Mouse (Mus musculus) midbrain, embryonic 13.5 days (tissue): ENCODE measurements around the gene Gucy2d. TPM values are rescaled to one million over a fixed set of nuclear protein-coding genes. Genes with fewer than 3 reads are reported as not detected.

Source experiments
- ATAC-seq: fragments of 200-750 bp; cut with Nextera tagmentation; 2 replicates; pipeline ENCODE4 v1.8.0; 2017; ENCODE audit warnings: mild to moderate bottlenecking, moderate TSS enrichment, moderate library complexity
- H3K27ac ChIP-seq: fragments of 300-500 bp; sonication (generic); 2 replicates; pipeline ENCODE4 v1.5.1; 2015; ENCODE audit warnings: inconsistent platforms, mild to moderate bottlenecking, moderate library complexity
- H3K27me3 ChIP-seq: fragments of 300-500 bp; sonication (generic); 2 replicates; pipeline ENCODE4 v1.6.1; 2015; ENCODE audit warnings: mild to moderate bottlenecking, inconsistent platforms
- H3K36me3 ChIP-seq: fragments of 300-500 bp; sonication (generic); 2 replicates; pipeline ENCODE4 v1.6.1; 2015; ENCODE audit warnings: mild to moderate bottlenecking, inconsistent platforms
- H3K4me1 ChIP-seq: fragments of 300-500 bp; sonication (generic); replicated peaks from 2 replicates; pipeline ENCODE4 v1.6.1; 2015; ENCODE audit warnings: inconsistent platforms
- H3K4me2 ChIP-seq: fragments of 300-500 bp; sonication (generic); replicated peaks from 2 replicates; pipeline ENCODE4 v1.6.1; 2015; ENCODE audit warnings: moderate library complexity, mild to moderate bottlenecking, inconsistent platforms
- H3K4me3 ChIP-seq: fragments of 300-500 bp; sonication (generic); replicated peaks from 2 replicates; pipeline ENCODE4 v1.5.1; 2015; ENCODE audit warnings: mild to moderate bottlenecking, inconsistent platforms
- H3K9ac ChIP-seq: fragments of 300-500 bp; sonication (generic); replicated peaks from 2 replicates; pipeline ENCODE4 v1.6.1; 2015; ENCODE audit warnings: mild to moderate bottlenecking, inconsistent platforms
- H3K9me3 ChIP-seq: fragments of 300-500 bp; sonication (generic); 2 replicates; pipeline ENCODE4 v1.6.1; 2016; ENCODE audit warnings: mild to moderate bottlenecking, inconsistent platforms
- WGBS: fragments of 180-500 bp; shearing (Covaris S2); methylation state at CpG from one replicate; pipeline ENCODE4 v1.1.7; 2015; 5-methylcytosine and 5-hydroxymethylcytosine counted together
- polyA plus RNA-seq: library from polyadenylated mRNA; unstranded; fragments of >200 nt; fragmentation: Nextera tagmentation; extraction: Ambion mirVana; gene quantifications from 2 replicates; pipeline ENCODE4 v1.2.1, GENCODE M21; 2015

Gene Gucy2d
- polyA plus RNA-seq, 1 experiment from 2014 or later, result not detected

DNA sequence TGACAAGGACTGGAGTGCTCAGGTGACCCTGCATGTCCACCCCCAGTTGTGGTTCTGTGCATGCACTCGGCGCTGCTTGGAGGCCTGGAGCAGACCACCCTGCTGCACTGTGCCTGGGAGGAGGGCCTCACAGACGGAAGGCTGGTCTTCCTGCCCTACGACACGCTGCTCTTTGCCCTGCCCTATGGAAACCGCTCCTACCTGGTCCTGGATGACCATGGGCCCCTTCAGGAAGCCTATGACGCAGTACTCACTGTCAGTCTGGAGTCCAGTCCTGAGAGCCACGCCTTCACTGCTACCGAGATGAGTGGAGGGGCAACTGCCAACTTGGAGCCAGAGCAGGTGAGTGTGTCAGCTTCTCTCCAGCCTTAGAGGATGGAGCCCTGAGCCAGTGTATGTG, 9.5 kb downstream of the Gucy2d start:
- 0 out of 2 replicates have a peak, but pooled peaks cover 4% of the 10 kb centered on the region for H3K4me1 ChIP-seq
- H3K36me3 ChIP-seq, result no peaks in the 10 kb centered on the region
- H3K27me3 ChIP-seq, result no peaks in the 10 kb centered on the region
- no peak overlapping the region for H3K4me3 ChIP-seq
- no peak for ATAC-seq
- H3K4me2 ChIP-seq, result no peak overlapping the region
- no peaks in the 10 kb centered on the region for H3K9me3 ChIP-seq
- H3K27ac ChIP-seq, result no peak overlapping the region
- WGBS, result 88% methylated on average over 9 of the region's 9 CpGs
- no peak overlapping the region for H3K9ac ChIP-seq

DNA sequence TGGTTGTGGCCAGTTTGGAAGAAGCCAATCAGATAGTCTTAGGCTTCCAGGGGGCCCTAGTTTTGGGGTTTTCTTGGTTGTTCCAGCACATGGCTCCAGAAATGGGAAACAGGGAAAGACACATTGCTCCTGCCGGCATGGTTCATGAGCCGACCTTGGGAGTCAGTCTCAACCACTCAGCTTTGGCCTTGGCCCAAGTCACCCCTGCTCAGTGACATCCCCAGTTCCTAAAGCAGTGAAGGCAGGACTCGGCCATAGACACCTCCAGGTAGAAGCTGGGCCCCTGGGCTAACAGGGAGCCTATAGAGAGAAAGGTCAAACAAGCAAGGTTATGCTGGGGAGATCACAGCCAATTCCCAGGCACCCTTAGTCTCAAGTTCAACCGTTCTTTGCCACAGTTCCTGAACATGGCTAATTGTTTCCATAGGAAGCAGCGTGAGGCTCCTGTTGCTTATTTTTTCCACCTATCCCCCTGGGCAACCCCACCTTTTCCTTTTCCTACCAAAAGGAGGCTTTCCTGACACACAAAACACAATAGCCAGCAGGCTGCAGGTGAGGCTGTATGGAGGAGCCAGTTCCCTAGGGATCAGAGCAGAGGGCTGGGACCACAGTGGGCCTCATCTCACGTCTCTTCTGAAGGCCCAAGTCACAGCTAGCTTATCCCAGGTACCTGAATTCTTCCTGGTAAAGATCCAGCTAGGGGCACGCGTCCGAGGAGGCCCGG, 14.3 kb downstream of the Gucy2d start:
- Histone ChIP-seq H3K9ac (no peak overlapping the region), H3K27ac (no peak overlapping the region), H3K4me3 (no peak overlapping the region), H3K4me2 (no peak overlapping the region), H3K36me3 (no peaks in the 10 kb centered on the region), H3K9me3 (no peaks in the 10 kb centered on the region), H3K4me1 (0 out of 2 replicates have a peak, but pooled peaks cover 4% of the 10 kb centered on the region), H3K27me3 (no peaks in the 10 kb centered on the region)
- WGBS, result 82% methylated on average over 10 of the region's 10 CpGs
- ATAC-seq, result no peak

DNA sequence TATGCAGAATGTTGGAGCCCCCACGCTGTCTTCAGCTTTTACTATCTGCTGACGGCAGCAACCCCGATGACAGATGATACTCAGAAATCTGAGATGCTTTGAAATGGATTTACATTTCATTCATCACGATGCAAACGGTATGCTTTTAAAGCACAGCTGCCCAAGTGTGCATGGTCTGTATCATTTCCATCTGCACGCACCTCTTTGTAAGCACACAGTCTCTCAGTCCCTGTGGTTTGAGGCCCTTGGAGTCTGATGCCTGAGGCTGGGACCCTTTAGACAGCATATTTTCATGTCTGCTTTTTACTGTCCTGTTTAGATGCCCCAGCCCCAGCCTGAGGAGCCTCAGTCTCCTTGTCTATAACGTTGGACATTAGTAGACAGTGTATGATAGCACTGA, 20.1 kb downstream of the Gucy2d start:
- H3K4me3 ChIP-seq, result no peak overlapping the region
- H3K27me3 ChIP-seq, result no peaks in the 10 kb centered on the region
- no peaks in the 10 kb centered on the region for H3K9me3 ChIP-seq
- no peak overlapping the region for H3K9ac ChIP-seq
- 76% methylated on average over 7 of the region's 7 CpGs for WGBS
- no peaks in the 10 kb centered on the region for H3K36me3 ChIP-seq
- no peak overlapping the region for H3K27ac ChIP-seq
- ATAC-seq, result no peak
- H3K4me2 ChIP-seq, result no peak overlapping the region
- no peaks in the 10 kb centered on the region for H3K4me1 ChIP-seq

DNA sequence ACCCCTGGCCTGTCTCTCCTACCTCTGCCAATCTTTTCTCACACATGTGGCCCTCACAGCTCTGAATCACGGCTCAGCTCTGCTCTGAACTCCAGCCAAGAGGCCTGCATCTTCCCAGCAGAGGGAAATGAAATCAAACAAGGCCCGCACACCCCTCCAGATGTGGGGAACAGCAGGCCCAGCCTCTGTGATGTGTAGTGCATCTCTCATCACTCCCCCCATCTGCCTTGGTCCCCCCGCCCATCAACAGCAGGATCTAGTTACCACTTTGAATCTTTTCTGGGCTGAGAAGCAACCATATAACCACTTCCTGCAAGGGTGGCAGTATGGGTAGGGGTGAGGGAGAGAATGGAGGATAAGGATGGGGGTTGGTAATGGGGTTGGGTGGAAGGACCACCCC, 28.9 kb downstream of the Gucy2d start:
- no peak for ATAC-seq
- no peaks in the 10 kb centered on the region for H3K4me1 ChIP-seq

DNA sequence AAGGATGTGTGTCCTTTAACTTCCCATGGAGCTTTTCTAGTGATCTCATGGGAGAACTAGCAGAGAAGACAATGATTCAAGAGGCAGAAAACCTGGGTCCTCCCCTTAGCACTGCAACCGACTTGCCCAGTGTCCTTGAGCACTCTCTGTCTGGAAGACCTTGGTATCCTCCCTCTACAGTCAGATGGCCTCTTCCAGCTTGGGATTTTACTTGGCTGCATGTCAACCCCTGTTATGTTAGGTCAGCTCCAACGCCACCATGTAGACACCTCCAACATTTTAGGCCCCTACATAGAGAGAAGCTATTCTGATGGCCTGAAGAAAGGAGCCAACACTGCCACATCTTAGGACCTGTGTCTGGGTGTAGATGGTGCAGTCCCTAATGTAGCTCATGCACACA, 32.3 kb downstream of the Gucy2d start:
- Histone ChIP-seq H3K4me1 (no peaks in the 10 kb centered on the region), H3K9me3 (no peaks in the 10 kb centered on the region), H3K9ac (no peak overlapping the region), H3K4me3 (no peak overlapping the region), H3K27me3 (no peaks in the 10 kb centered on the region), H3K27ac (no peak overlapping the region), H3K36me3 (no peaks in the 10 kb centered on the region), H3K4me2 (no peak overlapping the region)
- WGBS, result 93% methylated on average over 2 of the region's 2 CpGs
- ATAC-seq, result no peak

More for the DNA sequence above, 28.9 kb downstream of the Gucy2d start:
- 81% methylated on average over 3 of the region's 3 CpGs for WGBS
- Histone ChIP-seq H3K4me3 (no peak overlapping the region), H3K9me3 (no peaks in the 10 kb centered on the region), H3K36me3 (no peaks in the 10 kb centered on the region), H3K27me3 (no peaks in the 10 kb centered on the region), H3K4me2 (no peak overlapping the region), H3K9ac (no peak overlapping the region), H3K27ac (no peak overlapping the region)

DNA sequence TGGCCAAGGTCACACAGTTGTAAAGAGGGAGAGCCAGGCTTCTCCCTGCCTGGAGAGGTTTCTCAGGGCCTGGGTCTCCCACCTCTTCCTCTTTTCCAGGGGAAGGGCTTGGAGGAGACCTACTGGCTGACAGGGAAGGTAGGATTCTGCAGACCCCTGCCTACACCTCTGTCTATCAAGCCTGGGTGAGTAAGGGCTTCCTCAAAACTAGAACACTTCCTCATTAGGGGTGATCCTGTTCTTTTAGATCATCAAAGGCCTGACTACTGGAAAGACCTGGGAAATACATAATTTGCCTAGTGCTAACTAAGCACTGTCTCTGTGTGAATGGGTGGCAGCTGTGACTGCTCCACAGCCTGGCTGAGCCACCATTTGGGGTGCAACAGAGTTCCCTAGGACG, 34.3 kb downstream of the Gucy2d start:
- H3K9me3 ChIP-seq, result no peaks in the 10 kb centered on the region
- H3K4me3 ChIP-seq, result no peak overlapping the region
- no peak overlapping the region for H3K9ac ChIP-seq
- H3K36me3 ChIP-seq, result no peaks in the 10 kb centered on the region
- H3K27ac ChIP-seq, result no peak overlapping the region
- no peak for ATAC-seq
- no peaks in the 10 kb centered on the region for H3K4me1 ChIP-seq
- 0 out of 2 replicates have a peak, but pooled peaks cover 3% of the 10 kb centered on the region for H3K27me3 ChIP-seq
- 70% methylated on average over 1 of the region's 1 CpGs for WGBS
- no peak overlapping the region for H3K4me2 ChIP-seq

DNA sequence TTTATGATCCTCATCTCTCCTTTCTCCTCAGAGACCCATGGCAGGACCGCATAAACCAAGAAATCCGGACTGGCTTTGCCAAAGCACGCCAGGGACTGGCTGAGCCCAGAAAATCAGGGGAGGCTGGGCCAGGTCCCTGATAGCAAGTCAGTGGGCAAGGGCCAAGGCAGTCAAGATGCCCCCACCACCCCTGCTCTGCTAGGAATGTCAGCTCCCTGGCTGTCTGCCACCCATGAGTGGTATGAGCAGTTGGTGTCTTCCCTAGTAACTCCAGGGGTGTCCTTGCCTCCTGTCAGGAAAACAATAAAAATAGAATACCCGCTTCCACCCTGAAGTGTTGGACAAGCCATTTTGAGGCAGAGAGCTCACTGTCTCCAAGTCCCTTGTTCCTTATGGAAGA, 36.9 kb downstream of the Gucy2d start:
- 92% methylated on average over 4 of the region's 4 CpGs for WGBS
- Histone ChIP-seq H3K4me3 (no peak overlapping the region), H3K9ac (no peak overlapping the region), H3K4me1 (peaks cover 4% of the 10 kb centered on the region; the same call in 1 of the 2 replicates), H3K4me2 (no peak overlapping the region), H3K27ac (no peak overlapping the region), H3K36me3 (no peaks in the 10 kb centered on the region), H3K9me3 (no peaks in the 10 kb centered on the region), H3K27me3 (peaks cover 8% of the 10 kb centered on the region; the same call in 1 of the 2 replicates)
- no peak for ATAC-seq

DNA sequence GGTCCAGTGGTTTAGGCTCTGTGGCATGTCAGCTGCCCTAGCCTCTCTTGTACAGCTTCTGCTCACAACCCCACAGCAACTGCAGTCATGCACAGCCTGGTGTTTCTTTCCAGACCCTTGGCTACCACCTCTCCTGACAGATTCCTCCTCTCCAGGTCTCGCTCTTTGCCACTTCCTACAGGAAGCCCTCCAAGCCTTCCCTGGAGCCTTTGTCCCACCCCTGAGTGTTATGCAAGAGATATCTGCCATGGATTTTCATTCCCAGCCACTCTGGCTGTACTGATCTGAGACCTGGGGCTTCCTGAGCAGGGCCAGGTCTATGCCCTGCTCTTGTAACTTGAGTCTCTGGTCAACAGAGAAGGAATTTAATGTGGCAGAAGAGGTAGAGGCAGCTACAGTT, 40.3 kb downstream of the Gucy2d start:
- Histone ChIP-seq H3K27me3 (peaks cover 12% of the 10 kb centered on the region), H3K9ac (no peak overlapping the region), H3K4me3 (no peak overlapping the region), H3K36me3 (no peaks in the 10 kb centered on the region), H3K9me3 (no peaks in the 10 kb centered on the region), H3K27ac (no peak overlapping the region), H3K4me1 (peaks cover 9% of the 10 kb centered on the region; the same call in 1 of the 2 replicates), H3K4me2 (no peak overlapping the region)
- WGBS, result 89% methylated on average over 1 of the region's 1 CpGs
- ATAC-seq, result no peak

DNA sequence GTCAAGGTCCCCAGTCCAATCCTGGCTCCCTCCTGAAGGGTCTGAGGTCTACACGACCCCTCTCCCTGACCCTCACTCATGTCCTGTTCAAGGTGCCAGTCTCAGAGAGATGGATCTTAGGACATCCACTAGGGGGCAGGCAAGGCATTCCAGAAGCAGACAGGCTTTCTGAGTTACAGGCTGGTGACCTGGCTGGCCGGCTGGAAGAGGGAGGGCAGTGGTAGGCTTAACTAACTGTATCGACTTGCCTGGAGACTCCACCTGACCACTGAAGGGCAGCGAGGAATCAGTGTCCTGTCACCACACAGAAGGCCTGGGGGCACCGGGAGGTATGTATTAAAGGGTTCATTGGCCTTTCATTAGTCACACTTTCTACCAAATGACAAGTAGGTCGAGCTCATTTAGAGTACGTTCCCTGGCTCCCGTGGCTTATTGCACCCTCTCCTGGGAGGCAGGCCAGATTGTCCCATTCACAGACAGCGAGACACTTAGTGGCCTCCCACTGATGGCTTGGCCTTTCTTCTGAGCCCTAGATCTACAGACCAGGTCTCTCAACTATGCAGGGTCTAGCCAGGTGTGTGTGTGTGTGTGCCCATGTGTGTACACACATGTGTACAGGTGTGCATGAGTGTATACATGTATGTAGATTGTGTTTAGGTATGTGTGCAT, 41.0 kb downstream of the Gucy2d start:
- Histone ChIP-seq H3K4me2 (no peak overlapping the region), H3K27ac (no peak overlapping the region), H3K9ac (no peak overlapping the region), H3K36me3 (no peaks in the 10 kb centered on the region), H3K27me3 (peaks cover 12% of the 10 kb centered on the region), H3K4me3 (no peak overlapping the region), H3K4me1 (peaks cover 10% of the 10 kb centered on the region; the same call in 1 of the 2 replicates), H3K9me3 (no peaks in the 10 kb centered on the region)
- WGBS, result 10% methylated on average over 9 of the region's 9 CpGs
- peak; percentile 74 for ATAC-seq

DNA sequence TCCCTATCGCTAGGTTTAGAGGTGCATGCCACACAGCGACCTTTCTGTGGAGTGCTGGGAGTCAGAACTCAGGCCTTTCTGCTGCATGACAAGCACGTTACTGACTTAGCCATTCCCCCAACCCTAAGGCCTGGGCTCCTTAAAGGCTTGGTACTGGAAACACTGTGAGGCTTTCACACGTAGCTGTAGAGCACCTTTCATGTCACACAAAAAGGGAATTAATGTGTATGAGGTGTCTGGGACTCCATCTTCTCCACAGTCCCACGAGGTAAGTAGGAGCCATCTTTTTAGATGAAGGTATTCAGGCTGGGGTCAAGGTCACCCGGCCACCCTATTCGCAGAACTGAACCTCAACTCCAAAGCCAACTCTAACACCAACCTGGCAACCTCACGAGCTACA, 41.6 kb downstream of the Gucy2d start:
- Histone ChIP-seq H3K27me3 (peaks cover 12% of the 10 kb centered on the region), H3K4me2 (no peak overlapping the region), H3K27ac (no peak overlapping the region), H3K36me3 (no peaks in the 10 kb centered on the region), H3K4me1 (peaks cover 16% of the 10 kb centered on the region), H3K4me3 (no peak overlapping the region), H3K9me3 (no peaks in the 10 kb centered on the region), H3K9ac (no peak overlapping the region)
- WGBS, result 85% methylated on average over 8 of the region's 8 CpGs
- ATAC-seq, result no peak

DNA sequence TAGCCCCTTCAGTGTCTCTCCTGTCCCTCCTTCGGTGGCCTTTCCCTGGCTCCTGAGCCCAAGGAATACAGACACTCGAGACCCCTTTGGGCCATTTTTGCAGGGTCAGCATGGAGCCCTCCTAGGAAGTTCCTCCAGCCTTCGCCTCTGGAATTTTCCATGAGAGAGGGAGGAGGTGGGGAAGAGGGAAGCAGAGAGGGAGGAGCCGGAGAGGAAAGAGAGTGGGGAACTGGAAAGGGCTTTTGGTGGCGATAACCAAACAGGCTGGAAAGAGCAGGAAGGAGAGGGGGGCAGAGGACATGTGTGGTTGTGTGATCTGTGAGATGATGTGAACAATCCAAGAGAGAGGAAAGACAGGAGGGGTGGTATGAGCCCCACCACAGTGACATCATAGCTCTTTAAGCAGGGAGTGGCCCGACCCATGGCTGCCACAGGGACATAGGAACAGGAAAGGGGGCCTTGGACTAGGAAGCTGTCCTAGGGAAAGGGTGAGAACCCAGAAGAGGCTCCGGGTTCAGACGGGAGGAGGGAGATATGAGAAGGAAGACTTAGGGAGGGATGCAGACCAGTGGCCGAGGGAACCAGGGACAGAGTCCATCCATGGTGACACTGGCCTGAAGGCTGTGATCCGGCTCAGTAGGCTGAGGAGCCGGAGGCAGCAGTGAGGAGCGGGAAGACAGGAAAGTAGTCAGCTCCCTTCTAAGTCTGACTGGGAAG, 42.5 kb downstream of the Gucy2d start:
- Histone ChIP-seq H3K4me3 (no peak overlapping the region), H3K27me3 (peaks cover 12% of the 10 kb centered on the region), H3K9ac (no peak overlapping the region), H3K27ac (no peak overlapping the region), H3K4me2 (no peak overlapping the region), H3K9me3 (no peaks in the 10 kb centered on the region), H3K4me1 (peaks cover 16% of the 10 kb centered on the region), H3K36me3 (no peaks in the 10 kb centered on the region)
- WGBS, result 60% methylated on average over 12 of the region's 12 CpGs
- ATAC-seq, result no peak

DNA sequence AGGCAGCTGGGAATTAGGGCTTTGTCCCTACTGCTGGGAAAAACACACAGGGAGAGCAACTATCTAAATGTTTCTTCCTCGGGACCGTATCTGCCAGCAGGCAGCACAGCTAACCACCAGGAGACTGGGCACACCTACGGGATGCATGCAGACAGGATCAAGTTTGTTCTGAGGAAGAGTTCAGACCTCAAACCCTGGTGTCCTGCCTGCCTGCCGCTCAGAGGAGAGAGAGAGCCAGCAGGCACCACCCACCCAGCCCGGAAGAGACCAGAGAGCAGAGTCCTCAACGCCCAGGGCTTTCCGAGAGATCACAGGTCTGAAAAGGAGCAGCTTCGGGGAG, 43.0 kb downstream of the Gucy2d start:
- Histone ChIP-seq H3K9ac (no peak overlapping the region), H3K36me3 (no peaks in the 10 kb centered on the region), H3K9me3 (no peaks in the 10 kb centered on the region), H3K4me1 (peaks cover 16% of the 10 kb centered on the region), H3K4me2 (no peak overlapping the region), H3K27me3 (peaks cover 12% of the 10 kb centered on the region), H3K4me3 (no peak overlapping the region), H3K27ac (no peak overlapping the region)
- 34% methylated on average over 8 of the region's 8 CpGs for WGBS
- ATAC-seq, result no peak
